Mouse (Mus musculus) forebrain, embryonic 14.5 days (tissue): ENCODE measurements around the gene Smok3a. TPM values are rescaled to one million over a fixed set of nuclear protein-coding genes. Genes with fewer than 3 reads are reported as not detected.

Experiments
- ATAC-seq: fragments of 200-750 bp; cut with Nextera tagmentation; 2 replicates; pipeline ENCODE4 v1.8.0; 2017; ENCODE audit warnings: mild to moderate bottlenecking, moderate library complexity
- DNase-seq: peaks from one replicate; pipeline ENCODE4 v3.0.0-alpha.2; 2015; ENCODE audit warnings: low spot score
- H3K27ac ChIP-seq: fragments of 300-500 bp; sonication (generic); 2 replicates; pipeline ENCODE4 v1.5.1; 2014; ENCODE audit warnings: low read depth, mild to moderate bottlenecking, control low read depth, low read length, moderate library complexity
- H3K27me3 ChIP-seq: fragments of 300-500 bp; sonication (generic); replicated peaks from 2 replicates; pipeline ENCODE4 v1.6.1; 2014; ENCODE audit warnings: low read length, control low read depth, mixed read lengths; ENCODE audit not compliant: control insufficient read depth, insufficient read depth
- H3K36me3 ChIP-seq: fragments of 300-500 bp; sonication (generic); 2 replicates; pipeline ENCODE4 v1.6.1; 2014; ENCODE audit warnings: low read length, control low read depth; ENCODE audit not compliant: control insufficient read depth, insufficient read depth
- H3K4me1 ChIP-seq: fragments of 300-500 bp; sonication (generic); 2 replicates; pipeline ENCODE4 v1.6.1; 2014; ENCODE audit warnings: antibody characterized with exemption, low read length, control low read depth; ENCODE audit not compliant: control insufficient read depth, insufficient read depth
- H3K4me2 ChIP-seq: fragments of 300-500 bp; sonication (generic); 2 replicates; pipeline ENCODE4 v1.6.1; 2014; ENCODE audit warnings: mild to moderate bottlenecking, control low read depth, low read length
- H3K4me3 ChIP-seq: fragments of 300-500 bp; sonication (generic); 2 replicates; pipeline ENCODE4 v1.5.1; 2014; ENCODE audit warnings: low read depth, low read length, control low read depth
- H3K9ac ChIP-seq: fragments of 300-500 bp; sonication (generic); 2 replicates; pipeline ENCODE4 v1.6.1; 2014; ENCODE audit warnings: mild to moderate bottlenecking, low read length, control low read depth, moderate library complexity
- H3K9me3 ChIP-seq: fragments of 300-500 bp; sonication (generic); replicated peaks from 2 replicates; pipeline ENCODE4 v1.6.1; 2016; ENCODE audit warnings: low read length, control low read depth, mixed read lengths; ENCODE audit not compliant: control insufficient read depth
- WGBS: fragments of 180-500 bp; shearing (Covaris S2); extraction: QIAGEN DNeasy Blood & Tissue Kit; methylation state at CpG from one replicate; pipeline ENCODE4 v1.1.7; 2014; 5-methylcytosine and 5-hydroxymethylcytosine counted together
- polyA plus RNA-seq: library from polyadenylated mRNA; unstranded; fragments of >200 nt; fragmentation: Nextera tagmentation; extraction: Ambion mirVana; gene quantifications from 2 replicates; pipeline ENCODE4 v1.2.1, GENCODE M21; 2014

The Smok3a gene
- polyA plus RNA-seq, 1 experiment from 2014 or later, result not detected

GRCm38 (mm10) chr5:138080456-138080855, 59.4 kb downstream of the Smok3a start:
- no peak overlapping the region for H3K4me2 ChIP-seq
- no peak overlapping the region for H3K4me3 ChIP-seq
- WGBS, result 92% methylated on average over 5 of the region's 5 CpGs
- no peaks in the 10 kb centered on the region for H3K4me1 ChIP-seq
- no peaks in the 10 kb centered on the region for H3K9me3 ChIP-seq
- DNase-seq, result no peak
- ATAC-seq, result no peak
- H3K27ac ChIP-seq, result no peak overlapping the region
- no peak overlapping the region for H3K9ac ChIP-seq
- no peaks in the 10 kb centered on the region for H3K27me3 ChIP-seq
- no peaks in the 10 kb centered on the region for H3K36me3 ChIP-seq

GRCm38 (mm10) chr5:138081446-138081845, 60.4 kb downstream of the Smok3a start:
- Histone ChIP-seq H3K4me3 (no peak overlapping the region), H3K36me3 (no peaks in the 10 kb centered on the region), H3K9me3 (no peaks in the 10 kb centered on the region), H3K4me1 (peaks cover 6% of the 10 kb centered on the region), H3K27ac (no peak overlapping the region), H3K4me2 (no peak overlapping the region), H3K27me3 (no peaks in the 10 kb centered on the region), H3K9ac (no peak overlapping the region)
- ATAC-seq (no peak), DNase-seq (no peak)
- WGBS, result 86% methylated on average over 9 of the region's 9 CpGs

- Histone ChIP-seq H3K4me2 (no peak overlapping the region), H3K9me3 (no peaks in the 10 kb centered on the region), H3K4me1 (peaks cover 14% of the 10 kb centered on the region), H3K36me3 (peaks cover 13% of the 10 kb centered on the region), H3K27ac (no peak overlapping the region), H3K4me3 (no peak overlapping the region), H3K27me3 (no peaks in the 10 kb centered on the region), H3K9ac (no peak overlapping the region)
- DNase-seq, result no peak
- WGBS, result 62% methylated on average over 2 of the region's 2 CpGs
- no peak for ATAC-seq
These were observed 62.3 kb downstream of the Smok3a start for GRCm38 (mm10) chr5:138083318-138083900.

- no peak overlapping the region for H3K4me3 ChIP-seq
- no peaks in the 10 kb centered on the region for H3K9me3 ChIP-seq
- peaks cover 14% of the 10 kb centered on the region for H3K4me1 ChIP-seq
- 93% methylated on average over 2 of the region's 2 CpGs for WGBS
- H3K36me3 ChIP-seq, result peaks cover 16% of the 10 kb centered on the region
- ATAC-seq (no peak), DNase-seq (no peak)
- H3K9ac ChIP-seq, result no peak overlapping the region
- H3K27me3 ChIP-seq, result no peaks in the 10 kb centered on the region
- no peak overlapping the region for H3K27ac ChIP-seq
- H3K4me2 ChIP-seq, result no peak overlapping the region
These were observed 62.9 kb downstream of the Smok3a start for GRCm38 (mm10) chr5:138083936-138084335.

Other genes with a start within 250 kb of the Smok3a start
- 55.1 and 60.0 TPM in 2 replicates for gene Ppp1r35, start 242.4 kb upstream of the Smok3a start, polyA plus RNA-seq
- gene Mepce, start 233.6 kb upstream of the Smok3a start, polyA plus RNA-seq, result 13.1 and 13.2 TPM in 2 replicates
- 7.3 and 7.7 TPM in 2 replicates for gene Zcwpw1, start 233.5 kb upstream of the Smok3a start, polyA plus RNA-seq
- 0.33 and 0.67 TPM in 2 replicates for gene Pilra, start 185.0 kb upstream of the Smok3a start, polyA plus RNA-seq
- gene Pilrb1, start 163.2 kb upstream of the Smok3a start, polyA plus RNA-seq, result 0.17 TPM in 1 of 2 replicates, not detected in the other
- gene Pilrb2, start 149.4 kb upstream of the Smok3a start, polyA plus RNA-seq, result not detected in 2 replicates
- gene Cyp3a13, start 99.6 kb upstream of the Smok3a start, polyA plus RNA-seq, result not detected in 2 replicates
- 0.07 and 0.08 TPM in 2 replicates for gene Gjc3, start 58.2 kb upstream of the Smok3a start, polyA plus RNA-seq
- gene Azgp1, start 39.7 kb upstream of the Smok3a start, polyA plus RNA-seq, result not detected in 2 replicates
- gene Smok3b, start 168 bp downstream of the Smok3a start, polyA plus RNA-seq, result not detected in 2 replicates
- gene Smok3c, start 31.9 kb downstream of the Smok3a start, polyA plus RNA-seq, result not detected in 2 replicates
- 32.6 and 36.6 TPM in 2 replicates for gene Zkscan1, start 63.8 kb downstream of the Smok3a start, polyA plus RNA-seq
- 137 and 147 TPM in 2 replicates for gene Zscan21, start 95.6 kb downstream of the Smok3a start, polyA plus RNA-seq
- 21.8 and 24.3 TPM in 2 replicates for gene Zfp113, start 134.5 kb downstream of the Smok3a start, polyA plus RNA-seq
- gene Cops6, start 139.8 kb downstream of the Smok3a start, polyA plus RNA-seq, result 249 and 270 TPM in 2 replicates
- gene Ap4m1, start 150.7 kb downstream of the Smok3a start, polyA plus RNA-seq, result 16.4 and 17.0 TPM in 2 replicates
- gene Mcm7, start 151.2 kb downstream of the Smok3a start, polyA plus RNA-seq, result 176 and 181 TPM in 2 replicates
- 95.4 and 96.5 TPM in 2 replicates for gene Taf6, start 166.2 kb downstream of the Smok3a start, polyA plus RNA-seq
- 36.4 and 37.1 TPM in 2 replicates for gene Cnpy4, start 166.2 kb downstream of the Smok3a start, polyA plus RNA-seq
- gene Mblac1, start 173.1 kb downstream of the Smok3a start, polyA plus RNA-seq, result 11.9 and 13.1 TPM in 2 replicates
- not detected in 2 replicates for gene Nxpe5, start 204.6 kb downstream of the Smok3a start, polyA plus RNA-seq
- 73.7 and 88.2 TPM in 2 replicates for gene Lamtor4, start 234.2 kb downstream of the Smok3a start, polyA plus RNA-seq
- 8.9 and 9.8 TPM in 2 replicates for gene BC037034, start 242.8 kb downstream of the Smok3a start, polyA plus RNA-seq